Mouse (Mus musculus): ENCODE results near the gene Rap1b.

DNA sequence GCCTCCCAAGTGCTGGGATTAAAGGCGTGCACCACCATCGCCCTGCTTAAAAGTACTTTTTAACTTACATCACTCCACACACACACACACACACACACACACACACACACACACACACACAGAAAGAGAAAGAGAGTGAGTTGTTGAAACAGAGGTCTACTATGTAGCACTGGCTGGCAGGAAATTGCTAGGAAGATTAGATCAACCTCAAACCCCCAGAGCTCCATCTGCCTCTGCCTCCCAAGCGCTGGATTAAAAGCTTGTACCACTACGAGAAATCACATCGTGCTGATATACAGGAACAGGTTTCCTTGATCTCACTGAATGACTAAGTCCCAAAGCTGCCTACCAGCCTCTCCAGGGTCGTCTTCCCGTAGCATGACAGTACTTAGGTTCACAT, 61.2 kb downstream of the Rap1b start:
- TF ChIP-seq CTCF (IDR thresholded peaks at IDR 0.05; ENCODE audit: borderline replicate concordance, insufficient read depth, low read depth, low read length) (no peak), POLR2A (IDR thresholded peaks at IDR 0.05; ENCODE audit: borderline replicate concordance, insufficient read depth, low read length) (no peak)

Data from cerebellum, adult 2 months (tissue).